Mouse (Mus musculus) activated CD4-positive, CD25-positive, alpha-beta regulatory T cell, adult 4 months (primary cell): Measurements from ENCODE around the gene Fam50b. TPM values are rescaled to one million over a fixed set of nuclear protein-coding genes. Genes with fewer than 3 reads are reported as not detected.

Experiments used
- ATAC-seq: one replicate; pipeline ENCODE4 v1.8.0; 2017
- polyA plus RNA-seq, 2 experiments: library from polyadenylated mRNA; unstranded; fragments of 100-300 nt; shearing (Covaris generic); gene quantifications; one replicate each; pipeline ENCODE4 v1.2.1; 2017

Fam50b gene
- polyA plus RNA-seq: not detected

GRCm38 (mm10) chr13:34734686-34735085, at the start of gene Fam50b:
Gene Fam50b (plus strand): TSS chr13:34734850.
- ATAC-seq: no peak

GRCm38 (mm10) chr13:34685008-34685765, 49.5 kb upstream of the Fam50b start:
- no peak for ATAC-seq

GRCm38 (mm10) chr13:34691049-34691448, 43.6 kb upstream of the Fam50b start:
- ATAC-seq: no peak

- ATAC-seq: no peak
Measured at GRCm38 (mm10) chr13:34693111-34693510, 41.5 kb upstream of the Fam50b start.

- no peak for ATAC-seq
Measured at GRCm38 (mm10) chr13:34696734-34697332, 37.8 kb upstream of the Fam50b start.

- ATAC-seq: no peak
Measured at GRCm38 (mm10) chr13:34700091-34700490, 34.6 kb upstream of the Fam50b start.

- no peak for ATAC-seq
Measured at GRCm38 (mm10) chr13:34700630-34701029, 34.0 kb upstream of the Fam50b start.

GRCm38 (mm10) chr13:34703301-34703700, 31.3 kb upstream of the Fam50b start:
- ATAC-seq: no peak

- ATAC-seq: no peak
Measured at GRCm38 (mm10) chr13:34703795-34704194, 30.9 kb upstream of the Fam50b start.

GRCm38 (mm10) chr13:34704835-34705234, 29.8 kb upstream of the Fam50b start:
- no peak for ATAC-seq

GRCm38 (mm10) chr13:34708955-34709354, 25.7 kb upstream of the Fam50b start:
- ATAC-seq: no peak

GRCm38 (mm10) chr13:34709566-34709965, 25.1 kb upstream of the Fam50b start:
- ATAC-seq: no peak

GRCm38 (mm10) chr13:34711410-34711809, 23.2 kb upstream of the Fam50b start:
- no peak for ATAC-seq

GRCm38 (mm10) chr13:34712881-34713280, 21.8 kb upstream of the Fam50b start:
- ATAC-seq: no peak

GRCm38 (mm10) chr13:34715437-34715838, 19.2 kb upstream of the Fam50b start:
- no peak for ATAC-seq

GRCm38 (mm10) chr13:34724831-34725592, 9.6 kb upstream of the Fam50b start:
- ATAC-seq: no peak

GRCm38 (mm10) chr13:34725800-34726476, 8.7 kb upstream of the Fam50b start:
- no peak for ATAC-seq

GRCm38 (mm10) chr13:34726477-34726805, 8.2 kb upstream of the Fam50b start:
- ATAC-seq: no peak

- no peak for ATAC-seq
Measured at GRCm38 (mm10) chr13:34727060-34727459, 7.6 kb upstream of the Fam50b start.

- no peak for ATAC-seq
Measured at GRCm38 (mm10) chr13:34731551-34731950, 3.1 kb upstream of the Fam50b start.

- no peak for ATAC-seq
Measured at GRCm38 (mm10) chr13:34733780-34734179, 870 bp upstream of the Fam50b start.

GRCm38 (mm10) chr13:34737968-34738698, 3.5 kb downstream of the Fam50b start:
- no peak for ATAC-seq

- ATAC-seq: no peak
Measured at GRCm38 (mm10) chr13:34738699-34738973, 4.0 kb downstream of the Fam50b start.
